Mouse (Mus musculus): ENCODE results near the gene Gm11034. TPM values are rescaled to one million over a fixed set of nuclear protein-coding genes. Genes with fewer than 3 reads are reported as not detected.

The Gm11034 gene
- polyA plus RNA-seq (2015; fragmentation: Nextera tagmentation; extraction: Ambion mirVana), result not detected in 2 replicates

DNA sequence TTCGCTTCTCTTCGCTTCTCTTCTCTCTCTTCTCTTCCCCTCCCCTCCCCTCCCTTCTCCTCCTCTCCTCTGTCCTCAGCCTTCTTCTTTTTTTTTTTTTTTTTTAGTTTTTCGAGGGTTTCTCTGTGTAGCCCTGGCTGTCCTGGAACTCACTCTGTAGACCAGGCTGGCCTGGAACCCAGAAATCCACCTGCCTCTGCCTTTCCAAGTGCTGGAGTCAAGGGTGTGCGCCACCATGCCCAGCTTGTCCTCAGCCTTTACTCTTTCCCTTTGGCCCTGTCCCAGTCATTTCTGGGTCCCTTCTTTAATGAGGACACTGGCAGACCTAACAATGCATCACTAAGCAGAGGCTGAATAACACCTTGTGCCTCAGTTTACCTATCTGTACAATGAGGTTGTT, at the start of gene Gm11034:
Gm11034 (minus strand) TSS at position 101 of the 400 bp plus-strand sequence.
- H3K4me3 ChIP-seq (ENCODE audit: low read depth, low read length), result no peak within 1 kb of the TSS
- no peak within 1 kb of the TSS for H3K27ac ChIP-seq (ENCODE audit: low read length)
- H3K27me3 ChIP-seq (ENCODE audit: control insufficient read depth, insufficient read depth, low read depth, low read length), result no peaks in the 10 kb centered on the region
- WGBS (ENCODE audit: insufficient replicate concordance), result 58% methylated on average over 4 of the region's 4 CpGs
- H3K9me3 ChIP-seq (replicated peaks; ENCODE audit: control insufficient read depth, low read length), result no peaks in the 10 kb centered on the region
- ATAC-seq (ENCODE audit: low read depth), result no peak
- H3K9ac ChIP-seq (ENCODE audit: low read depth, low read length), result no peak within 1 kb of the TSS
- H3K4me1 ChIP-seq (ENCODE audit: control insufficient read depth, low read depth, low read length), result no peaks in the 10 kb centered on the region; the same call in 1 of the 2 replicates
- no peak within 1 kb of the TSS for H3K4me2 ChIP-seq (ENCODE audit: low read depth, low read length)
- H3K36me3 ChIP-seq (ENCODE audit: control insufficient read depth, insufficient read depth), result no peaks in the 10 kb centered on the region

DNA sequence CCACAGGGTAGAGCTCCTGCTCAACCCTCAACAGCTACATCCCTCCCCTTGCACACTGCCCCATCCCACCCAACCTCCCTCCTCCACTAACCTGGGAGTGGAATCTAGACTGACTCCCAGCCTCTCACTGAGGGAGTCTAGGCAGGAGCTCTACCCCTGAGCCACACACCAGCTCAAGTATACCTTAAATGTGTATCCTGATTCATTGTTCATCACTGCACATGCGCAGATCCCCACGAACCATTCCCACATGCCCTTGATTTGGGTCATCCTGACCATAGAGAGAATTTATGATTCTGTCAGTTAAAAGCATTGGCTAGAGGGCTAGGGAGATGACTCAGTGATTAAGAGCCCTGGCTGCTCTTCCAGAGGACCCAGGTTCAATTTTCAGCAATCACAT, 49.3 kb upstream of the Gm11034 start:
- Histone ChIP-seq H3K4me3 (ENCODE audit: low read depth, low read length) (no peak overlapping the region), H3K4me1 (ENCODE audit: control insufficient read depth, low read depth, low read length) (no peaks in the 10 kb centered on the region), H3K36me3 (ENCODE audit: control insufficient read depth, insufficient read depth) (no peaks in the 10 kb centered on the region), H3K27ac (ENCODE audit: low read length) (no peak overlapping the region), H3K27me3 (ENCODE audit: control insufficient read depth, insufficient read depth, low read depth, low read length) (no peaks in the 10 kb centered on the region), H3K9ac (ENCODE audit: low read depth, low read length) (no peak overlapping the region), H3K4me2 (ENCODE audit: low read depth, low read length) (no peak overlapping the region), H3K9me3 (replicated peaks; ENCODE audit: control insufficient read depth, low read length) (no peaks in the 10 kb centered on the region)
- no peak for ATAC-seq (ENCODE audit: low read depth)
- 77% methylated on average over 2 of the region's 2 CpGs for WGBS (ENCODE audit: insufficient replicate concordance)

DNA sequence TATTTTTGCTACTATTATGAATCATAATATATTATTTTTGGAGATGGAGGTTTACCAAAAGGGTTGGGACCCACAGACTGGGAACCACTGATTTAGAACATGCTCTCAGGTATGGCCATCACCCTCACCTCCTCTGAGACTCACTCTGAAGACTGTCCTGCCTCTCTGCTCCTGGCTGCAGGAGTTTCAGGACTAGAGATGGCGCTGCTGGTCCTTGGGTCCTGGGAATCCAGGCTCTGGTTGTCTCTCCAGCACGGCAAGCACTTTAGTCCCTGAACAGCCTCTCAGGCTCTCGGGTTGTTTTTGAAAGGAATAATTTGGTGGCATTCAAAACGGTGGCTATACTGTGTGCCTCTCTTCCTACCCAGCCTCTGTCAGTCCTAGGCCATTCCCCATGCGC, 48.4 kb upstream of the Gm11034 start:
- WGBS (ENCODE audit: insufficient replicate concordance), result 50% methylated on average over 5 of the region's 5 CpGs

DNA sequence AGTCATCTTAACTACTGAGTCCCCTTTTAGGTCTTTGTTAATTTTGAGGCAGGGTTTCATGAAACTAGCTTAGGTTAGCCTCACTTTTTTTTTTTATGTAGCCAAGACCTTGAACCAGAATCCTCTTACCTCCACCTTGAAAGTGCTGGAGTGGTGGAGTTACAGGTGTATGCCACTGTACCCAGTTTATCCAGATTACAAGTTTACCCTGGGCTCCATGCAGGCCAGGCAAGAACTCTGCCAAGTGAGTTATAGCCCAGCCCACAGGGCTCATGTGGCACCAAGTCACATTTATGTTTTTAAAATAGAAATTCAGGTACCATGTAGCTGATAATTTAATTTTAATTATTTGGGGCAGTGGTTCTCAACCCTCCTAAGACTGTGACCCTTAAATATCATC, 48.0 kb upstream of the Gm11034 start:
- ATAC-seq (ENCODE audit: low read depth), result no peak
- Histone ChIP-seq H3K36me3 (ENCODE audit: control insufficient read depth, insufficient read depth) (no peaks in the 10 kb centered on the region), H3K9ac (ENCODE audit: low read depth, low read length) (no peak overlapping the region), H3K4me2 (ENCODE audit: low read depth, low read length) (no peak overlapping the region), H3K4me1 (ENCODE audit: control insufficient read depth, low read depth, low read length) (no peaks in the 10 kb centered on the region), H3K9me3 (replicated peaks; ENCODE audit: control insufficient read depth, low read length) (no peaks in the 10 kb centered on the region), H3K27me3 (ENCODE audit: control insufficient read depth, insufficient read depth, low read depth, low read length) (no peaks in the 10 kb centered on the region), H3K4me3 (ENCODE audit: low read depth, low read length) (no peak overlapping the region), H3K27ac (ENCODE audit: low read length) (no peak overlapping the region)

More for the DNA sequence above, 48.4 kb upstream of the Gm11034 start:
- no peak for ATAC-seq (ENCODE audit: low read depth)
- no peak overlapping the region for H3K27ac ChIP-seq (ENCODE audit: low read length)
- H3K4me1 ChIP-seq (ENCODE audit: control insufficient read depth, low read depth, low read length), result no peaks in the 10 kb centered on the region
- no peaks in the 10 kb centered on the region for H3K9me3 ChIP-seq (replicated peaks; ENCODE audit: control insufficient read depth, low read length)
- no peak overlapping the region for H3K9ac ChIP-seq (ENCODE audit: low read depth, low read length)
- no peaks in the 10 kb centered on the region for H3K27me3 ChIP-seq (ENCODE audit: control insufficient read depth, insufficient read depth, low read depth, low read length)
- H3K36me3 ChIP-seq (ENCODE audit: control insufficient read depth, insufficient read depth), result no peaks in the 10 kb centered on the region
- no peak overlapping the region for H3K4me3 ChIP-seq (ENCODE audit: low read depth, low read length)
- no peak overlapping the region for H3K4me2 ChIP-seq (ENCODE audit: low read depth, low read length)

DNA sequence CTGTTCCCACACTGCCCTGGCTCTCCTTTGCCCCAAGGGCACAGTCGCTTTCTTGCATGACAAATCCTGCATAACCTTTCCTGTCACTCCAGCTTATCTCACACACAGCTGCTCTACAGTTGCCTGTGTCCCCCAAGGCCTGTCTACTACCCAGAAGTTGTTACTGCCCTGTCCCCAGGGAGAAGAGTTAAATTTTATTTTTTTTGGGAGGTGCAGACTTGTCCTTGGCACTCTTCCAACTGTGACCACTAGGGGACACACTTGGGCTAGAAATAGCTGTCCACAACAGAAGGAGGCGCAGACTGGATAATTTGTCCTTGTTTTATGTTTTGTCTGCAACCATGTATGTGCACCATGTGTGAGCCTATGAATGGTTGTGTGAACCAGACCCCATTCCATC, 47.6 kb upstream of the Gm11034 start:
- Histone ChIP-seq H3K9me3 (replicated peaks; ENCODE audit: control insufficient read depth, low read length) (no peaks in the 10 kb centered on the region), H3K4me3 (ENCODE audit: low read depth, low read length) (no peak overlapping the region), H3K36me3 (ENCODE audit: control insufficient read depth, insufficient read depth) (no peaks in the 10 kb centered on the region), H3K4me1 (ENCODE audit: control insufficient read depth, low read depth, low read length) (no peaks in the 10 kb centered on the region), H3K27ac (ENCODE audit: low read length) (no peak overlapping the region), H3K4me2 (ENCODE audit: low read depth, low read length) (no peak overlapping the region), H3K9ac (ENCODE audit: low read depth, low read length) (no peak overlapping the region), H3K27me3 (ENCODE audit: control insufficient read depth, insufficient read depth, low read depth, low read length) (no peaks in the 10 kb centered on the region)
- no peak for ATAC-seq (ENCODE audit: low read depth)
- 31% methylated on average over 2 of the region's 2 CpGs for WGBS (ENCODE audit: insufficient replicate concordance)

DNA sequence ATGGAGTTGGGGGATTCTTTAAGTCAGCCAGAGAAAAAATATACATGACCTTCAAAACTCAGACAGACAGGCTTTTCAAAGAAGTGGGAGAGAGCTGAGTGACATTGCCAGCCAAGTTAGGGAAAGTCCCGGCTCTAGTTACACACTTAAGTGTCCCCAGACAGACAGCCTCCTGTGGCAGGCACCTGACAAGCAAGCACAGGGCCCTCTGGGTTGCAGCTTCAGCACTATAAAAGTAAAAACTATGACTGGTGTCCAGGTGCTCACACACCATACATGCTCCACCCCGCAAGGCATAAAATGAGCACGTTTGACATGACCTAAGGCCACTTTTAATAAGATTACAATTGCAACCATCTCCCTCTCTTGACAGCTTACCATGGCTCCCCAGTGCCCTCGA, 47.1 kb upstream of the Gm11034 start:
- Histone ChIP-seq H3K9ac (ENCODE audit: low read depth, low read length) (no peak overlapping the region), H3K27me3 (ENCODE audit: control insufficient read depth, insufficient read depth, low read depth, low read length) (no peaks in the 10 kb centered on the region), H3K4me2 (ENCODE audit: low read depth, low read length) (no peak overlapping the region), H3K27ac (ENCODE audit: low read length) (no peak overlapping the region), H3K9me3 (replicated peaks; ENCODE audit: control insufficient read depth, low read length) (no peaks in the 10 kb centered on the region), H3K4me1 (ENCODE audit: control insufficient read depth, low read depth, low read length) (no peaks in the 10 kb centered on the region), H3K4me3 (ENCODE audit: low read depth, low read length) (no peak overlapping the region), H3K36me3 (ENCODE audit: control insufficient read depth, insufficient read depth) (no peaks in the 10 kb centered on the region)
- no peak for ATAC-seq (ENCODE audit: low read depth)
- 51% methylated on average over 4 of the region's 4 CpGs for WGBS (ENCODE audit: insufficient replicate concordance)

DNA sequence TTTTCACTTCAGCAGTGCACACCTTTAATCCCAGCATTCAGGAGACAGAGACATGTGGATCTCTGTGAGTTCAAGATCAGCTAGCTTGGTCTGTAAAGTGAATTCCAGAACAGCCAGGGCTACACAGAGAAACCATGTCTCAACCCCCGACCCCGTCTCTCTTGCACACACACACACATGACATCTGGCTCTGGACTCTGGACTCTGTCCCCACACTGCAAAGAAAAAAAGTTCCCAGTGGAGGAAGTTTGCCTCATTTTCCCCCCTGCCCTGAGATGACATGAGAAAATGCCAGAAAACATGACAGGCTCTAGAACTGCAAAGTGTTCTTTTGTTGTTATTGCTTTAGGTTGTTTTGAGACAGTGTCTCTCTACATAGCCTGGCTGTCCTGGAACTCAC, 46.4 kb upstream of the Gm11034 start:
- no peak overlapping the region for H3K4me2 ChIP-seq (ENCODE audit: low read depth, low read length)
- H3K4me3 ChIP-seq (ENCODE audit: low read depth, low read length), result no peak overlapping the region
- no peaks in the 10 kb centered on the region for H3K9me3 ChIP-seq (replicated peaks; ENCODE audit: control insufficient read depth, low read length)
- ATAC-seq (ENCODE audit: low read depth), result 0 out of 2 replicates have a peak, but pooled peaks have one; percentile 28
- H3K9ac ChIP-seq (ENCODE audit: low read depth, low read length), result no peak overlapping the region
- H3K36me3 ChIP-seq (ENCODE audit: control insufficient read depth, insufficient read depth), result no peaks in the 10 kb centered on the region
- 58% methylated on average over 2 of the region's 2 CpGs for WGBS (ENCODE audit: insufficient replicate concordance)
- no peak overlapping the region for H3K27ac ChIP-seq (ENCODE audit: low read length)
- no peaks in the 10 kb centered on the region for H3K4me1 ChIP-seq (ENCODE audit: control insufficient read depth, low read depth, low read length)
- no peaks in the 10 kb centered on the region for H3K27me3 ChIP-seq (ENCODE audit: control insufficient read depth, insufficient read depth, low read depth, low read length)

DNA sequence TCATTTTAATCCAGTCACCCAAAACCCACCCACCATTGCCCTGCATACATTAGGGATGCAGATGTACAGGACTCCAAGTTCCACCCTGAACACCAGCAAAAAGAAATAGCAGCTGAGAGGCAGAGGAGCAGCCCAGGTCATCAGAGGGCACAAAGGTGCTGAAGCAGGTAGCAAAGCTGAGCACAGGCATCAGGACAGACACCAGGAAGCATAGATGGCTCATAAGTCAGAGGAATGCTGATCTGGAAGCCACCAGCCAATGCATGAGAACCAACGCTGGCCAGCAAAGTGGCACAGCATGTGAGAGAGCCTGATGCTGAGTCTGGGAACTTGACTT, 44.4 kb upstream of the Gm11034 start:
- H3K9ac ChIP-seq (ENCODE audit: low read depth, low read length), result no peak overlapping the region
- H3K4me1 ChIP-seq (ENCODE audit: control insufficient read depth, low read depth, low read length), result no peaks in the 10 kb centered on the region
- no peak overlapping the region for H3K27ac ChIP-seq (ENCODE audit: low read length)
- H3K4me3 ChIP-seq (ENCODE audit: low read depth, low read length), result no peak overlapping the region
- no peak for ATAC-seq (ENCODE audit: low read depth)
- no peaks in the 10 kb centered on the region for H3K9me3 ChIP-seq (replicated peaks; ENCODE audit: control insufficient read depth, low read length)
- H3K27me3 ChIP-seq (ENCODE audit: control insufficient read depth, insufficient read depth, low read depth, low read length), result no peaks in the 10 kb centered on the region
- H3K36me3 ChIP-seq (ENCODE audit: control insufficient read depth, insufficient read depth), result no peaks in the 10 kb centered on the region; the same call in 1 of the 2 replicates
- WGBS (ENCODE audit: insufficient replicate concordance), result 75% methylated on average over 1 of the region's 1 CpGs
- H3K4me2 ChIP-seq (ENCODE audit: low read depth, low read length), result no peak overlapping the region

DNA sequence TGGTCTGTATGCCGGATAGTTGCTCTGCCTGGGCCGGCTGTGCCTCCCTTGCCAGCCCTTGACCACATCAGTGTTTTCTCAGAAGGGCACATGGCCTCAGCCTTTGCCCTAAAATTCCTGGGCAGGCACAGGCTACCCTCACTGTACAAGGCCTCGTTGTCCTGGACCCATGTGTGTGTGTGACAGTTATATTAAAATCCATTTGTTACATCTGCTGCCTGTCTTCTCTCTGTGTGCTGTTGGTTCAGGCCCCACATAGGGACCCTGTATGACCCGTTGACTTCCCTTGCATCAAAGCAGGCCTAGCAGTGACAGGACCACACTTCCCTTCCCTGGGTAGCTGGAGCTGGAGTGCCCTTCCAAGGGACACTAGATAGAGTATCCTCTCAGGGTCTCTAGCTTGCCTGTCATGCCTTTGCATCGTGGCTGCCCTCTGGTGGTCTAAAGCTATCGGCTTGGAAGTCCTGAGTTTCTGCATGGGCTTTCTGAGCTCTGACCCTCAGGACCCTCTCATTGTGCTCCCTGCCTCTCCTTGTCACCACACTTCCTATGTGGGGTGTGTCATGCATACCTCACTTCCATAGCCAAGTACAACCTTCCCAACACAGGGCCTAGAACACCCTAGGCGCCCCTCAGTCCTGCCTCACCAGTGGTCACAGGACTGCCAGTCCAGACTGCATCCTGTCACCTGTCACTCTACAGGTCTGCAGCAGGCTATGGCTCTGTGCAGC, 43.9 kb upstream of the Gm11034 start:
- H3K4me3 ChIP-seq (ENCODE audit: low read depth, low read length), result no peak overlapping the region
- no peaks in the 10 kb centered on the region for H3K4me1 ChIP-seq (ENCODE audit: control insufficient read depth, low read depth, low read length)
- 46% methylated on average over 7 of the region's 7 CpGs for WGBS (ENCODE audit: insufficient replicate concordance)
- H3K27ac ChIP-seq (ENCODE audit: low read length), result no peak overlapping the region
- H3K27me3 ChIP-seq (ENCODE audit: control insufficient read depth, insufficient read depth, low read depth, low read length), result no peaks in the 10 kb centered on the region
- no peaks in the 10 kb centered on the region for H3K9me3 ChIP-seq (replicated peaks; ENCODE audit: control insufficient read depth, low read length)
- H3K36me3 ChIP-seq (ENCODE audit: control insufficient read depth, insufficient read depth), result peaks cover 3% of the 10 kb centered on the region; the same call in 1 of the 2 replicates
- H3K9ac ChIP-seq (ENCODE audit: low read depth, low read length), result no peak overlapping the region
- no peak for ATAC-seq (ENCODE audit: low read depth)
- no peak overlapping the region for H3K4me2 ChIP-seq (ENCODE audit: low read depth, low read length)
